In the genomic region with DNA sequence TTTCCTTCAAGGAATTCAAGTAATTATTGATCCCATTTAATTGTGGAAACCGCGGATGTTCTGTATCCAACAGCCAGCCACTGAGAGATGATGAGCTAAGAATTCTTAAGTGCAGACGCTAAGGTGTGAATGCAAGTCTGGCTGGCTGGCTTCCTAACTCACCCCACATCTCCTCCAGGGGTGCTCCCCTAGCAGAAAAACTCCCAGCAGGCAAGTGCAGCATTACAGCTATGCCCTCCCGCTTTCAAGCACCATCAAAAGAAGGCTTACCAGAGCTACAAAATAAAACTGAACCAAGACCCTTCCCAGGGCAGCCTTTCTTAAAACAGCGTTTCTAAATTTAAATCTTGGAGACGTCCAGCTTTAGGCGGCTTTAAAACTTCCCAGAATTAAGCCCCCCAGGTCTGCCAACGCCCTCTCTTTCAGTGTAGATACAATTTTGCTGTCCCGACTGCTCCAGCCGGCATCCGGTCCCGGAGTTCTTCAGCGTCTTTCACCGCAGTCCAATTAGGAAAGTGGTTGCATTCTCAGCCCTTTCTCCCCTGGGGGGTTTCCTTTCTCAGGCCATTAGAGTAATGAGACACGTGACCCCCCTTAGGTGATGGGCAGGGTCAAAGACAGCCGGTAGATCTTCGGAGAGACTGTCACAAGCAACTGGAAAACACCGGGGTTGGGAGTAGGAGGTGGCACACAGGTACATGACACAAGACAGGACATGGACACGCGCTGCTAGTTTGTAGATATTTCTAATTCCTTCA, we compare ENCODE assay signal across 8 mouse cellular contexts. TPM values are rescaled to one million over a fixed set of nuclear protein-coding genes. Genes with fewer than 3 reads are reported as not detected.
A peak's percentile ranks its signal among the peaks of the same experiment; 100 is the strongest.
DNase-seq lines count a peak whose midpoint lies in the region; ATAC-seq lines count a peak whose summit lies in the region.

No protein-coding gene starts in this region.

- peaks cover 23% of the 10 kb centered on the region for H3K27me3 ChIP-seq in lung, embryonic 15.5 days
- H3K27me3 ChIP-seq in forebrain, embryonic 12.5 days: peaks cover 22% of the 10 kb centered on the region
- peaks cover 18% of the 10 kb centered on the region for H3K27me3 ChIP-seq in limb, embryonic 13.5 days

- peak overlapping the region; percentile 18 for H3K4me3 ChIP-seq in lung, embryonic 15.5 days
- peak overlapping the region; percentile 31 for H3K4me3 ChIP-seq in forebrain, embryonic 12.5 days (replicated peaks)
- H3K4me3 ChIP-seq in limb, embryonic 13.5 days: peak overlapping the region; percentile 30

- H3K9ac ChIP-seq in lung, embryonic 15.5 days: no peak overlapping the region
- peak overlapping the region; percentile 45; the same call in 1 of the 2 replicates for H3K9ac ChIP-seq in forebrain, embryonic 12.5 days
- H3K9ac ChIP-seq in limb, embryonic 13.5 days: no peak overlapping the region

- no peak for DNase-seq in lung, postnatal 10 days
- DNase-seq in retina, postnatal 1 day: peak; percentile 64
- DNase-seq in thymus, postnatal 4 days: no peak
- no peak for DNase-seq in gastrocnemius, postnatal 10 days
- no peak for DNase-seq in kidney, adult 11 months

- H3K27ac ChIP-seq in lung, embryonic 15.5 days: no peak overlapping the region
- no peak overlapping the region for H3K27ac ChIP-seq in forebrain, embryonic 12.5 days
- no peak overlapping the region for H3K27ac ChIP-seq in limb, embryonic 13.5 days

- no peaks in the 10 kb centered on the region for H3K36me3 ChIP-seq in lung, embryonic 15.5 days
- no peaks in the 10 kb centered on the region for H3K36me3 ChIP-seq in forebrain, embryonic 12.5 days (replicated peaks)
- no peaks in the 10 kb centered on the region for H3K36me3 ChIP-seq in limb, embryonic 13.5 days

- 13% methylated on average over 20 of the region's 20 CpGs for WGBS in lung, embryonic 15.5 days
- WGBS in forebrain, embryonic 12.5 days: 8% methylated on average over 20 of the region's 20 CpGs
- 7% methylated on average over 20 of the region's 20 CpGs for WGBS in limb, embryonic 13.5 days

- H3K4me2 ChIP-seq in lung, embryonic 15.5 days: peak overlapping the region; percentile 46
- peak overlapping the region; percentile 58 for H3K4me2 ChIP-seq in forebrain, embryonic 12.5 days
- peak overlapping the region; percentile 62 for H3K4me2 ChIP-seq in limb, embryonic 13.5 days (replicated peaks)

- H3K9me3 ChIP-seq in lung, embryonic 15.5 days: no peaks in the 10 kb centered on the region
- H3K9me3 ChIP-seq in forebrain, embryonic 12.5 days: no peaks in the 10 kb centered on the region
- no peaks in the 10 kb centered on the region for H3K9me3 ChIP-seq in limb, embryonic 13.5 days

- ATAC-seq in lung, embryonic 15.5 days (ENCODE audit: borderline replicate concordance, extremely low read depth, low FRiP score, low TSS enrichment): no peak
- 0 out of 2 replicates have a peak, but pooled peaks have one; percentile 33 for ATAC-seq in forebrain, embryonic 12.5 days (ENCODE audit: low FRiP score)
- ATAC-seq in limb, embryonic 13.5 days (ENCODE audit: low FRiP score, low read depth): no peak; the same call in 1 of the 2 replicates

- H3K4me1 ChIP-seq in lung, embryonic 15.5 days: no peaks in the 10 kb centered on the region; the same call in 1 of the 2 replicates
- H3K4me1 ChIP-seq in forebrain, embryonic 12.5 days: peaks cover 12% of the 10 kb centered on the region; the same call in 1 of the 2 replicates
- peaks cover 18% of the 10 kb centered on the region for H3K4me1 ChIP-seq in limb, embryonic 13.5 days

RNA-seq across cellular contexts. Expression of a gene that starts 22.5 kb away (rescaled TPM):
- 0.12 and 0.13 TPM in 2 replicates for polyA plus RNA-seq in lung, embryonic 15.5 days (2015; fragmentation: Nextera tagmentation; extraction: Ambion mirVana)
- polyA plus RNA-seq in forebrain, embryonic 12.5 days (2016; fragmentation: Nextera tagmentation; extraction: Ambion mirVana): 0.46 and 0.88 TPM in 2 replicates
- 0.10 and 0.24 TPM in 2 replicates for polyA plus RNA-seq in limb, embryonic 13.5 days (2015; fragmentation: Nextera tagmentation; extraction: Ambion mirVana)
- total RNA-seq in gastrocnemius, postnatal 10 days (2021): 1 to 10 TPM; 4.4 to 4.5 TPM

RNA-seq across cellular contexts. Expression of a gene that starts 55.5 kb away (rescaled TPM):
- 8.0 and 8.3 TPM in 2 replicates for polyA plus RNA-seq in lung, embryonic 15.5 days (2015; fragmentation: Nextera tagmentation; extraction: Ambion mirVana)
- 2.6 and 3.4 TPM in 2 replicates for polyA plus RNA-seq in forebrain, embryonic 12.5 days (2016; fragmentation: Nextera tagmentation; extraction: Ambion mirVana)
- polyA plus RNA-seq in limb, embryonic 13.5 days (2015; fragmentation: Nextera tagmentation; extraction: Ambion mirVana): 17.0 and 20.3 TPM in 2 replicates
- 1 to 10 TPM; 7.4 to 9.8 TPM for total RNA-seq in gastrocnemius, postnatal 10 days (2021)
